Mouse (Mus musculus) intestine, embryonic 16.5 days (tissue): ENCODE measurements around the gene Mettl11b. TPM values are rescaled to one million over a fixed set of nuclear protein-coding genes. Genes with fewer than 3 reads are reported as not detected.
"Not testable (repeated sequence)": the region's sequence is repeated elsewhere in the genome, so short reads cannot be mapped to it uniquely, and the experiment has no call there.

Experiments used
- ATAC-seq: fragments of 200-750 bp; cut with Nextera tagmentation; 2 replicates; pipeline ENCODE4 v1.8.0; 2017; ENCODE audit warnings: moderate TSS enrichment, moderate library complexity
- H3K27ac ChIP-seq: fragments of 300-500 bp; sonication (generic); 2 replicates; pipeline ENCODE4 v1.5.1; 2014; ENCODE audit warnings: mild to moderate bottlenecking, low read length
- H3K27me3 ChIP-seq: fragments of 300-500 bp; sonication (generic); replicated peaks from 2 replicates; pipeline ENCODE4 v1.6.1; 2014; ENCODE audit warnings: low read length, control low read depth, mixed read lengths; ENCODE audit not compliant: control insufficient read depth, insufficient read depth
- H3K36me3 ChIP-seq: fragments of 300-500 bp; sonication (generic); 2 replicates; pipeline ENCODE4 v1.6.1; 2014; ENCODE audit warnings: low read length, control low read depth; ENCODE audit not compliant: control insufficient read depth, insufficient read depth
- H3K4me1 ChIP-seq: fragments of 300-500 bp; sonication (generic); 2 replicates; pipeline ENCODE4 v1.6.1; 2014; ENCODE audit warnings: low read length, control low read depth, mixed read lengths; ENCODE audit not compliant: control insufficient read depth, insufficient read depth
- H3K4me2 ChIP-seq: fragments of 300-500 bp; sonication (generic); 2 replicates; pipeline ENCODE4 v1.6.1; 2014; ENCODE audit warnings: low read depth, low read length, control low read depth
- H3K4me3 ChIP-seq: fragments of 300-500 bp; sonication (generic); 2 replicates; pipeline ENCODE4 v1.5.1; 2014; ENCODE audit warnings: mild to moderate bottlenecking, low read length
- H3K9ac ChIP-seq: fragments of 300-500 bp; sonication (generic); 2 replicates; pipeline ENCODE4 v1.6.1; 2014; ENCODE audit warnings: low read depth, low read length
- H3K9me3 ChIP-seq: fragments of 300-500 bp; sonication (generic); 2 replicates; pipeline ENCODE4 v1.6.1; 2016; ENCODE audit warnings: low read length, control low read depth; ENCODE audit not compliant: control insufficient read depth
- WGBS: fragments of 180-500 bp; shearing (Covaris S2); extraction: QIAGEN DNeasy Blood & Tissue Kit; methylation state at CpG from one replicate; pipeline ENCODE4 v1.1.7; 2014; 5-methylcytosine and 5-hydroxymethylcytosine counted together
- polyA plus RNA-seq: library from polyadenylated mRNA; unstranded; fragments of >200 nt; fragmentation: Nextera tagmentation; extraction: Ambion mirVana; gene quantifications from 2 replicates; pipeline ENCODE4 v1.2.1, GENCODE M21; 2015

Gene Mettl11b
- not detected in 2 replicates for polyA plus RNA-seq

DNA sequence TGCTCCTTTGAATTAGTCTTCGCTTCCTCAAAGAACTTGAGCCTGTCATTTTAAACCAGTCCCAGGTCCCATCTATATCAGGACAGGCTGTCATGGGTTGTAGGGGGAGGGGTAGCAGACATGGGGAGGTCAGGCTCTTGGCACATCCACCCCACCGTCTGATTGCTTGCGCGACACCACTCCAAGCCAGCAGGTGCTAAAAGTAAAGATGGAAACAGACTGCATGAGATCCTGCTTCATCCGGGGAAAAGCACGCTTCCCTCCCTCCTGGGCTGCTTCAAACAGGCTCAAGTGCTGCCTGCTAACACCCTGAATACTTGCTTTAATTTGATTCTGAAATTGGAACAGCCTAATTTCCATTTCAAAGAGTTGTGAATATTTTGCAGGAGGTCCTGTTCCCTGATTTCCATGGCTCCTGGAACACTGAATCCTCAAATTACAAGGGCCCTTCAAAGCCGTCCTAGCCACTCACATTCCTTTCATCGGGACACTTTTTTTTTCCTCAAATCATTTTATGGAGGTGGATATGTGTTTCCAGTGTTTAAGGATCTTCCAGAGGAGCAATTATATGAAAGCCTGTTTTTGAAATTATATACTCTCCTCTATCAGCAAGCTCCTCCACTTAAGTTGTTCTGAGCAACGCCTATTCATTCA, at the start of gene Mettl11b:
Gene Mettl11b (minus strand): TSS at position 127 of the 654 bp plus-strand sequence.
- no peaks in the 10 kb centered on the region for H3K9me3 ChIP-seq
- H3K4me3 ChIP-seq = no peak within 1 kb of the TSS
- no peak for ATAC-seq
- H3K4me2 ChIP-seq = no peak within 1 kb of the TSS
- no peak within 1 kb of the TSS for H3K27ac ChIP-seq
- H3K36me3 ChIP-seq = no peaks in the 10 kb centered on the region
- no peak within 1 kb of the TSS for H3K9ac ChIP-seq
- H3K4me1 ChIP-seq = no peaks in the 10 kb centered on the region
- H3K27me3 ChIP-seq = no peaks in the 10 kb centered on the region
- WGBS = 66% methylated on average over 9 of the region's 9 CpGs

DNA sequence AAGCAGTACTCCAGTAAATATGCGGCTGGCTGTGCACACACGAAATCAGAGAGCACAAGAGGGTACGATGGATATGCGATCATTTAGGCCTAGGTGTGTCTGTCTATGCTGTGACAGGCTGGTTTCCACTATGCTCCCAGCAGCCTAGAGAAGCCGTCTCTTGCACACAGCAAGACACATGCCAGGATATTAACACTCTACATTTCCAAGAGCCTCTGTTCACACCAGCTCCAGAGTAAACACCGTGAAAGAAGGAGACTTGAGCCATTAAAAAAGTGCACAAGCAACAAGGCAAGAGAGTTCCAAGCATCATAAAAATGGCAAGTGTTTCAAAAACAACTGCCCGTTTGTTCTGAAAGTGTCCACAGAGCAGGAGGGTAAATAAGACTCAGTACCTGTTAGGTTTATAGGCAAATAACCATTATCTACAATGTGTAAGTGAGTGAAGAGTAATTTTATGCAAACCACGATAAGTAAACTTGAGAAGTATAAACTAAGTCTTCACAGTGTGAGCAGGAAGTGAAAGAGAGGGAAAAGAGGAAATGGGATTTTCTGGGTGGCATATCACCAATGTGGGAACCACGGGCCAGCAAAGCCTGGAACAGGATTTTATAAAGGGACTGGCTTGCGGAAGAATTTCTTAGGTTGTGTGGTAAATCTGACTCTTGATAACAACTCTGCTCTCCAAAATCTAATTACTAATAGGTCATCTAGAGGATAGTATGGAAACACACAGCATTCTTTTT, 32.6 kb upstream of the Mettl11b start:
- Histone ChIP-seq H3K9me3 (no peaks in the 10 kb centered on the region), H3K9ac (no peak overlapping the region), H3K27ac (no peak overlapping the region), H3K4me1 (no peaks in the 10 kb centered on the region), H3K4me3 (no peak overlapping the region), H3K27me3 (no peaks in the 10 kb centered on the region), H3K36me3 (no peaks in the 10 kb centered on the region), H3K4me2 (no peak overlapping the region)
- no peak for ATAC-seq
- 68% methylated on average over 10 of the region's 10 CpGs for WGBS

DNA sequence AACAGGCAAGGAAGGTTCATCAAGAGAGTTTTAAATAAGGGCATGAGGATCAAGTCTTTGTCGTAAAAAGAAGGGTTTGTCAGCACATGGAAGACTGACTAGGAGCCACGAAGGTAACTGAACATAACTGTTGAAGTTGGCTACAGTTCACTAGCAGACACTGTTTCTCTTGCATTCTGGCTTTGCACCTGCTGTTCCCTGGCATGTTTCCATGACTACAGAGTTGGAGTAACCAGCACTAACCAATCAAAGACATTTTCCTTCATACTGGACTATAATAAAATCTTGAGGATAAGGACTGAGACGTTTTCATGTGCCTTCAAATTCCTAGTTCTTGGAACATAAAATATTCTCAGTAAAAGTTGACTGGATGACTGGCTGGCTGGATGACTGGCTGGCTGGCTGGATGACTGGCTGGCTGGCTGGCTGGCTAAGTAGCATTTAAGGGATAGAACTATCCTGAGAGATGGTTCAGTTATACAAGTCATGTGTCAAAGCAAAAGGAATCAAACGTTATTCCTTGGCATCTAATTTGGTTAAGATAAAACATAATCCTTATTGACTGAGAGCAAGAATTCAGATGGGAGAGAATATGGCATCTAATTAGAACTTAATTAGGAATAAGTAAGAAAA, 26.4 kb upstream of the Mettl11b start:
- ATAC-seq = no peak
- no peak overlapping the region for H3K4me2 ChIP-seq
- H3K4me3 ChIP-seq = no peak overlapping the region
- H3K4me1 ChIP-seq = no peaks in the 10 kb centered on the region
- no peak overlapping the region for H3K27ac ChIP-seq
- 64% methylated on average over 4 of the region's 4 CpGs for WGBS
- no peaks in the 10 kb centered on the region for H3K9me3 ChIP-seq
- H3K9ac ChIP-seq = no peak overlapping the region
- no peaks in the 10 kb centered on the region for H3K27me3 ChIP-seq
- H3K36me3 ChIP-seq = no peaks in the 10 kb centered on the region

DNA sequence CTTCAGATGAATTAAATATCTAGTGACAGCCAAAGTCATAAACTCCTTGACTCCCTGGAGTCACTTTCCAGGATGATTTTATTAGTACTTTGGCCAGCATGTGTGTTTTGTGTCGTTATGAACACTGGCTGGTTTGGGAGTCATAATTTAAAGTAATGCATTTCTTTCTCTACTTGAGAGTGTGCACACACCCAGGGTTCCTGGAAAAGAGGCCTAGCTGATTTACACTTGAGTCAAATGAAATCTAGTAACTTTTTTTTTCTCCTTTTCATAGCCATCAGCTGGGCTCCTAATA, 12.2 kb upstream of the Mettl11b start:
- no peak for ATAC-seq
- Histone ChIP-seq H3K27ac (no peak overlapping the region), H3K27me3 (no peaks in the 10 kb centered on the region), H3K9me3 (no peaks in the 10 kb centered on the region), H3K36me3 (no peaks in the 10 kb centered on the region), H3K9ac (no peak overlapping the region), H3K4me1 (no peaks in the 10 kb centered on the region), H3K4me3 (no peak overlapping the region), H3K4me2 (no peak overlapping the region)
- 45% methylated on average over 1 of the region's 1 CpGs for WGBS

DNA sequence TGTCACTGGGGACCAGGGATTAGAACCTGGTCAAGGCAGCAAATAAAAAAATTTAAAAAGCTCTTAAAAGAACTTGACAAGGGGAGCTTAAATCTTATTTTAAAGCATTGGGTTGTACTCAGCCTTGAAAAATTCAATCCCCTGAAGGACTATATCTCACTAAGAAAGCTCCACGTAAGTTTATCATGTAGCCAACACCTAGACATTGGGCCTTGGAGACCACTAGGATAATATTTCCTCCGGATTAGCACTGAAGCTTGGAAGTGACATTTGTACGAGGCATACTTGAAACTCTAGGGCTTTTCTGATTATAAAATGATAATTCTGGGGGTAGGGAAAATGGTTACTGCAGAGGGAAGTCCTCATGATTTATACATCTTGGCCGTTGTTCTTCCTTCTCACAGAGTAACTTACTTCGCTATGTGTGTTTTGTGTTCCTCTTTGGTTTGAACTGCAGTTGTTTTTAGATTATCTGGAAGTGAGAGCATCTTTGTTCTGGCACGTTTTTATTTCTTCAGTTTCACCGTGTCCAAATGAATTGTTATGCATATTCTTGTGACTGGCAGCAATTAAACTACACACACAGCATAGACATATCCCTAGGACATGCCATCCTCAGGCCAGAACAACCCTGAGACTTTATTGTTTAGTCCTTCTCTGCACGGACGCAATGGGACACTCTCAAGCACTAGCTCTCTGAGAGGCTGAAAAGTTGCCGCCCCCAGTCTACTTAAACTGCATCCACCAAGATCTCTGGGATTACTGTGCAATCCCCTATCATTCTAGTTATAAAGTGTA, 11.6 kb upstream of the Mettl11b start:
- 75% methylated on average over 10 of the region's 10 CpGs for WGBS
- Histone ChIP-seq H3K36me3 (no peaks in the 10 kb centered on the region), H3K4me1 (no peaks in the 10 kb centered on the region), H3K4me2 (no peak overlapping the region), H3K27ac (no peak overlapping the region), H3K9me3 (no peaks in the 10 kb centered on the region), H3K9ac (no peak overlapping the region), H3K4me3 (no peak overlapping the region), H3K27me3 (no peaks in the 10 kb centered on the region)
- ATAC-seq = no peak

DNA sequence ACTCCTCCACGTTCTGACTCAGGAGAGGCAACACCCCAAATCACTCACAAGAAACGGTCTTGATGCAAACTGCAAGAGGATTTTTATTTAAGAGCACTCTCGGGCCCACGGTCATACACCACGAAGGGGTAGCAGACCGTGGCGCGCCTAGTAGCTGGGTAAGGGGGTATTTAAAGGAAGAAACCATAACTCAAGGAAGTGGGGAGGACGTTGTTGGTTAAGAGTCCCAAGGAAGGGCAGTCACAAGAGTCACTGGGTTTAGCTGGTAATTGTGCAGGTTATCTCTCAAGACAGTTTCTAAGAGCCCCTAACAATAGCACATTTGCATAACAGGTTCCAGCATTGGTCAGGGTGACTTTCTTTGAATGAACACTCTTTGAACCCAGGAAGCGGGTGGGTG, 6.1 kb upstream of the Mettl11b start:
- H3K4me2 ChIP-seq, H3K9ac ChIP-seq, H3K27ac ChIP-seq, H3K36me3 ChIP-seq, H3K9me3 ChIP-seq, H3K4me1 ChIP-seq, ATAC-seq, H3K27me3 ChIP-seq, H3K4me3 ChIP-seq: not testable (repeated sequence)
- WGBS = 93% methylated on average over 10 of the region's 10 CpGs

DNA sequence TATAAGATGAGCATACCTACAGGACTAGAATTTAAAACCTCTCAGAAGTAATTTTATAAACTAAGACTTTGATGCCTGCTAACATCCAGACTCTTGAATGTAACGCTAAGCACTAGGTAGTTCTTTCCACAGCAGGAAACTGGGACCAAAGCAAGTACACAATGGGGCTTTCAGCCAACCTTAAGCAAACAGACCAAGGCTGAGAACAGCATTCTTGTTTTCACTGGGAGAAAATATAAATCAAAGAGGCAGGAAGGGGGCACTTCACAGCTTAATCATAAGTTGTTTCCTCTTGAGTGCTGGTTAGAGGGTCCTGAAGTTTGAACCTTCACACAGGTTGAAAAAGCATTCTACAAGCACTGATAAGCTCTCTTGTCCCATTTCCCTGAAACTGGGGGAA, 1.1 kb downstream of the Mettl11b start:
- H3K36me3 ChIP-seq = no peaks in the 10 kb centered on the region
- no peaks in the 10 kb centered on the region for H3K9me3 ChIP-seq
- no peaks in the 10 kb centered on the region for H3K27me3 ChIP-seq
- no peak for ATAC-seq
- H3K27ac ChIP-seq = no peak overlapping the region
- no peaks in the 10 kb centered on the region for H3K4me1 ChIP-seq
- no peak overlapping the region for H3K9ac ChIP-seq
- no peak overlapping the region for H3K4me2 ChIP-seq
- 27% methylated on average over 1 of the region's 1 CpGs for WGBS
- no peak overlapping the region for H3K4me3 ChIP-seq

DNA sequence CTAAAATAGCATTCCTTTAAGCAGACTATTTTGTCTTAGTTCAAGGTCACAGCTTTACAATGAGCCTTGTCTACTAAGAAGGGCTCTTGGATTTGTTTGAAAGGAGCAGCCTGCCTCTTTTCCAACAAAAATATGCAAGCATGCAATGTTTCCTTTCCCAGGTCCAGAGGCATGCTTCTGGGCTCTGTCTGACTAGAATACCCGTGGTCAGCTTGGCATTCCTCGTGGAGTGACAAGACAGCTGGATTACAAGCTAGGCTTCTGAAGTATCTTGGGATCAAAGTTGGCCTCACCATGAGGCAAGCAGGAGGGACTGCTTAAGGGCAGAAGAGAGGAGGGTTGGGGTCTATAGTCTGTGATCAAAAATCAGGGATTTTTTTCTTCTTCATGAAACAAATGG, 16.4 kb downstream of the Mettl11b start:
- no peaks in the 10 kb centered on the region for H3K4me1 ChIP-seq
- no peak overlapping the region for H3K4me2 ChIP-seq
- WGBS = 31% methylated on average over 2 of the region's 2 CpGs

DNA sequence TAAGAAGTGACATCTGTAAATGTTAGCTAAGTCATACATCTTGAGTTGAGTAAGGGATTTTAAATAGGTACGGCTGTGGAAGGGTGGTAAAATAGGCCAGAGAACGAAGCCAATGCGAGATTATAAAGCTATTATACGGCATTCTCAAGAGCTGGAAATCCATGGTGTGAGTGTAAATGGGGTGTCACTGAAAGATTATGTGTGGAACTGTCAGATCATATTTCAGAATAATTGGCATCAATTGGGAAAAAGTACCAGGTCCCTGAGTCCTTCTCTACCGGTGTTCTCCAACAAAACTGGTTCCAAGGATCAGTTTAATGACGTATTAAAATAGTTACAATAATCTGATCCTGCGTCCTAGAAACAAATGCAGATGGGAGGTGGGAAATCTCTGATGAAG, 24.5 kb downstream of the Mettl11b start:
- Histone ChIP-seq H3K9ac (no peak overlapping the region), H3K27me3 (no peaks in the 10 kb centered on the region), H3K4me3 (no peak overlapping the region), H3K36me3 (no peaks in the 10 kb centered on the region), H3K9me3 (no peaks in the 10 kb centered on the region), H3K27ac (no peak overlapping the region), H3K4me1 (no peaks in the 10 kb centered on the region), H3K4me2 (no peak overlapping the region)
- ATAC-seq = no peak
- 87% methylated on average over 7 of the region's 7 CpGs for WGBS

More for the DNA sequence above, 16.4 kb downstream of the Mettl11b start:
- ATAC-seq = no peak
- Histone ChIP-seq H3K9me3 (no peaks in the 10 kb centered on the region), H3K27me3 (no peaks in the 10 kb centered on the region), H3K4me3 (no peak overlapping the region), H3K27ac (no peak overlapping the region), H3K9ac (no peak overlapping the region), H3K36me3 (no peaks in the 10 kb centered on the region)
